ENCODE assay signal across 25 mouse cellular contexts in genomic region chr2:78598039-78598438, GRCm38 (mm10).
"Had no signal": no experiment of that assay in that cellular context is flagged by ENCODE, and none has a peak within 500 bp of the region (broad histone marks: within the 10 kb centered on the region; RNA-seq: fewer than 3 reads in every experiment).

No protein-coding gene starts in this region.

- H3K9ac ChIP-seq: heart, embryonic 12.5 days; hindbrain, embryonic 12.5 days; intestine, embryonic 15.5 days; limb, embryonic 13.5 days; liver, embryonic 13.5 days had no signal

- H3K27ac ChIP-seq: gastrocnemius, adult 2 months; heart, adult 2 months; heart, embryonic 10.5 days; hindbrain, embryonic 10.5 days; hindbrain, embryonic 12.5 days; intestine, embryonic 15.5 days; layer of hippocampus, adult 2 months; left cerebral cortex, adult 2 months; limb, embryonic 13.5 days; liver, embryonic 13.5 days had no signal

- DNase-seq: gastrocnemius, adult 2 months; gastrocnemius, postnatal 10 days; gastrocnemius, postnatal 25 days; heart, adult 2 months; heart, postnatal 10 days; heart, postnatal 4 days; kidney, adult 18-20 months; kidney, adult 8-10 months; kidney, postnatal 10 days; kidney, postnatal 25 days; kidney, postnatal 4 days; liver; liver, embryonic 13.5 days had no signal

- H3K4me1 ChIP-seq: heart, embryonic 10.5 days; heart, embryonic 12.5 days; hindbrain, embryonic 10.5 days; hindbrain, embryonic 12.5 days; intestine, embryonic 15.5 days; limb, embryonic 13.5 days; liver, embryonic 13.5 days had no signal

- ATAC-seq: hindbrain, embryonic 16.5 days; inflammation-experienced regulatory T-cells, adult 6 months; intestine, embryonic 15.5 days; intestine, postnatal 0 days had no signal

- H3K9me3 ChIP-seq: heart, embryonic 10.5 days; heart, embryonic 12.5 days; hindbrain, embryonic 10.5 days; hindbrain, embryonic 12.5 days; intestine, embryonic 15.5 days; limb, embryonic 13.5 days; liver, embryonic 13.5 days had no signal

- H3K4me2 ChIP-seq: heart, embryonic 12.5 days; hindbrain, embryonic 12.5 days; intestine, embryonic 15.5 days; limb, embryonic 13.5 days; liver, embryonic 11.5 days; liver, embryonic 13.5 days had no signal

- H3K27me3 ChIP-seq: heart, embryonic 12.5 days; hindbrain, embryonic 12.5 days; intestine, embryonic 15.5 days; limb, embryonic 13.5 days; liver, embryonic 13.5 days had no signal

- H3K36me3 ChIP-seq: heart, embryonic 10.5 days; heart, embryonic 12.5 days; hindbrain, embryonic 10.5 days; hindbrain, embryonic 12.5 days; intestine, embryonic 15.5 days; limb, embryonic 13.5 days; liver, embryonic 13.5 days had no signal

- H3K4me3 ChIP-seq: gastrocnemius, adult 2 months; heart, adult 2 months; heart, embryonic 10.5 days; heart, embryonic 12.5 days; hindbrain, embryonic 10.5 days; hindbrain, embryonic 12.5 days; intestine, embryonic 15.5 days; layer of hippocampus, adult 2 months; left cerebral cortex, adult 2 months; limb, embryonic 13.5 days; liver, embryonic 13.5 days had no signal
